Mouse (Mus musculus): ENCODE results near the gene Tdp1.

- TF ChIP-seq ZNF384 (IDR thresholded peaks at IDR 0.05; ENCODE audit: low read depth, low read length) (no peak), ZC3H11A (IDR thresholded peaks at IDR 0.05; ENCODE audit: borderline replicate concordance, low read depth, low read length) (no peak), CHD2 (IDR thresholded peaks at IDR 0.05; ENCODE audit: low read depth, low read length) (no peak), HCFC1 (IDR thresholded peaks at IDR 0.05; ENCODE audit: borderline replicate concordance, insufficient read depth, low read length) (no peak)
Measured at GRCm38 (mm10) chr12:99965203-99966115, 81.1 kb downstream of the Tdp1 start.
